Mouse (Mus musculus) ES-Bruce4 (cell line): Measurements from ENCODE around the gene Cipc.

Source experiments
- CTCF ChIP-seq: IDR thresholded peaks from one replicate; pipeline ENCODE4 v1.8.1; 2011; ENCODE audit warnings: low read depth, low read length
- POLR2A ChIP-seq: IDR thresholded peaks from one replicate; pipeline ENCODE4 v1.8.1; 2011; ENCODE audit warnings: low read length; ENCODE audit not compliant: insufficient read depth

DNA sequence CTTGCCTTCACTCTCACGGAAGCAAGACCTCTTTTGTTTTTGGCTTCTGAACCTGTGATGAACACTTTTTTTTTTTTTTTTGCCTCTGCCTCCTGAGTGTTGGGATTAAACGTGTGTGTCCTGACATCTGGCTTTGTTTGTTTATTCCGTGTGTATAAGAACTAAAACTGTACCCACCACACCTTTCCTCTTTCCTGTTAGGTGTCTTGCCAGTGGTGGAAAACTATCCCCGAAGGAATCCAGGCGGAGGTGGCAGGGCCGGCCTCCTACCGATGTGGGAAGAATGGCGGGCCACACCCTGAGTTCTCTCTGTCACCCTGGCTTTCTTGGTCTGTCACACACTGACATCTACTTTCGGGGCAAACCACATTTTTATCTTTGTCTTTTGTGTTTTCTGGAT is 8.3 kb upstream of the Cipc start:
- TF ChIP-seq CTCF, result no peak
- no peak for TF ChIP-seq POLR2A
